Mouse (Mus musculus) MEL (cell line): ENCODE measurements around the gene Stt3b. TPM values are rescaled to one million over a fixed set of nuclear protein-coding genes. Genes with fewer than 3 reads are reported as not detected.

ENCODE experiments used
- DNase-seq: peaks from one replicate; pipeline ENCODE4 v3.0.0; 2011; ENCODE audit warnings: low read depth, low spot score
- H3K27ac ChIP-seq: 2 replicates; pipeline ENCODE4 v1.5.1; 2012; ENCODE audit warnings: low read depth, mild to moderate bottlenecking, control low read depth, low read length, moderate library complexity; ENCODE audit not compliant: control insufficient read depth
- H3K27me3 ChIP-seq, 2 experiments: fragments of 150-350 bp in 1 of 2; sonication (generic) in 1 of 2; 2 replicates each; pipeline ENCODE4 v1.6.1; 2012; ENCODE audit warnings: low read length in 2 of 2, mild to moderate bottlenecking in 2 of 2, improper control_type of control experiment in 1 of 2, moderate library complexity in 1 of 2; ENCODE audit not compliant: insufficient read depth in 2 of 2, control insufficient read depth in 1 of 2
- H3K36me3 ChIP-seq, 2 experiments: 2 replicates each; pipeline ENCODE4 v1.6.1; 2012 to 2014; ENCODE audit warnings: low read length in 2 of 2, improper control_type of control experiment in 1 of 2, inconsistent platforms in 1 of 2, mild to moderate bottlenecking in 1 of 2; ENCODE audit not compliant: insufficient read depth in 2 of 2, control insufficient read depth in 1 of 2
- H3K4me1 ChIP-seq, 2 experiments: fragments of 150-350 bp in 1 of 2; sonication (generic) in 1 of 2; 2 replicates each; pipeline ENCODE4 v1.6.1; 2012; ENCODE audit warnings: low read length in 2 of 2, improper control_type of control experiment in 1 of 2, mild to moderate bottlenecking in 1 of 2; ENCODE audit not compliant: insufficient read depth in 2 of 2, control insufficient read depth in 1 of 2
- H3K4me3 ChIP-seq, 2 experiments: fragments of 150-350 bp in 1 of 2; sonication (generic) in 1 of 2; 2 replicates each; pipeline ENCODE4 v1.5.1; 2012; ENCODE audit warnings: low read depth in 2 of 2, low read length in 2 of 2, mild to moderate bottlenecking in 2 of 2, moderate library complexity in 2 of 2, control low read depth in 1 of 2, improper control_type of control experiment in 1 of 2; ENCODE audit not compliant: control insufficient read depth in 1 of 2, insufficient read depth in 1 of 2
- H3K79me2 ChIP-seq: 2 replicates; pipeline ENCODE4 v1.6.1; 2012; ENCODE audit warnings: mild to moderate bottlenecking, low read length, moderate library complexity; ENCODE audit not compliant: control insufficient read depth, poor library complexity, insufficient read depth
- H3K9ac ChIP-seq: 2 replicates; pipeline ENCODE4 v1.6.1; 2012; ENCODE audit warnings: low read depth, mild to moderate bottlenecking, control low read depth, low read length, moderate library complexity; ENCODE audit not compliant: control insufficient read depth, poor library complexity, severe bottlenecking
- H3K9me3 ChIP-seq: fragments of 150-350 bp; sonication (generic); replicated peaks from 2 replicates; pipeline ENCODE4 v1.6.1; 2012; ENCODE audit warnings: mild to moderate bottlenecking, low read length, improper control_type of control experiment, moderate library complexity; ENCODE audit not compliant: insufficient read depth
- BHLHE40 ChIP-seq: IDR thresholded peaks from 2 replicates; pipeline ENCODE4 v1.6.1; 2012; ENCODE audit warnings: low read depth, mild to moderate bottlenecking, inconsistent platforms, low read length, improper control_type of control experiment, borderline replicate concordance
- CHD1 ChIP-seq: IDR thresholded peaks from 2 replicates; pipeline ENCODE4 v1.6.1; 2012; ENCODE audit warnings: low read depth, mild to moderate bottlenecking, inconsistent platforms, low read length, improper control_type of control experiment
- CHD2 ChIP-seq: IDR thresholded peaks from 2 replicates; pipeline ENCODE4 v1.6.1; 2011; ENCODE audit warnings: low read length, improper control_type of control experiment
- E2F4 ChIP-seq: IDR thresholded peaks from 2 replicates; pipeline ENCODE4 v1.6.1; 2011; ENCODE audit warnings: low read depth, low read length, improper control_type of control experiment, borderline replicate concordance
- ELF1 ChIP-seq: IDR thresholded peaks from 2 replicates; pipeline ENCODE4 v1.6.1; 2014; ENCODE audit warnings: low read depth, mild to moderate bottlenecking, inconsistent platforms, low read length, improper control_type of control experiment, moderate library complexity
- EP300 ChIP-seq, 2 experiments: IDR thresholded peaks; 2 replicates each; pipeline ENCODE4 v1.6.1; 2011; ENCODE audit warnings: improper control_type of control experiment in 2 of 2, low read length in 2 of 2, low read depth in 1 of 2, mild to moderate bottlenecking in 1 of 2
- GABPA ChIP-seq: IDR thresholded peaks from 2 replicates; pipeline ENCODE4 v1.6.1; 2012; ENCODE audit warnings: low read depth, mild to moderate bottlenecking, inconsistent platforms, low read length, improper control_type of control experiment, moderate library complexity
- GATA1 ChIP-seq: IDR thresholded peaks from 2 replicates; pipeline ENCODE4 v1.6.1; 2011; ENCODE audit warnings: low read depth, low read length, improper control_type of control experiment
- JUND ChIP-seq: IDR thresholded peaks from 2 replicates; pipeline ENCODE4 v1.6.1; 2011; ENCODE audit warnings: low read depth, mild to moderate bottlenecking, improper control_type of control experiment, low read length
- MAFK ChIP-seq: IDR thresholded peaks from 2 replicates; pipeline ENCODE4 v1.6.1; 2011; ENCODE audit warnings: low read depth, mild to moderate bottlenecking, low read length, improper control_type of control experiment, borderline replicate concordance
- MAZ ChIP-seq: IDR thresholded peaks from 2 replicates; pipeline ENCODE4 v1.6.1; 2012; ENCODE audit warnings: low read depth, mild to moderate bottlenecking, inconsistent platforms, low read length, improper control_type of control experiment
- MEF2A ChIP-seq: IDR thresholded peaks from 2 replicates; pipeline ENCODE4 v1.6.1; 2014; ENCODE audit warnings: low read depth, mild to moderate bottlenecking, inconsistent platforms, low read length, improper control_type of control experiment; ENCODE audit not compliant: poor library complexity, insufficient replicate concordance, severe bottlenecking; ENCODE audit errors: extremely low read depth
- MYB ChIP-seq: IDR thresholded peaks from 2 replicates; pipeline ENCODE4 v1.6.1; 2011; ENCODE audit warnings: mild to moderate bottlenecking, low read depth, low read length, improper control_type of control experiment
- NELFE ChIP-seq: IDR thresholded peaks from 2 replicates; pipeline ENCODE4 v1.6.1; 2011; ENCODE audit warnings: low read depth, low read length, improper control_type of control experiment
- POLR2A ChIP-seq, 2 experiments: IDR thresholded peaks; 2 replicates each; pipeline ENCODE4 v1.6.1; 2011 to 2012; ENCODE audit warnings: low read length in 2 of 2, mild to moderate bottlenecking in 2 of 2, control low read depth in 1 of 2, improper control_type of control experiment in 1 of 2, low read depth in 1 of 2, moderate library complexity in 1 of 2; ENCODE audit not compliant: control insufficient read depth in 1 of 2, insufficient read depth in 1 of 2, poor library complexity in 1 of 2
- POLR2AphosphoS5 ChIP-seq: IDR thresholded peaks from 2 replicates; pipeline ENCODE4 v1.6.1; 2012; ENCODE audit warnings: low read depth, borderline replicate concordance, mild to moderate bottlenecking, inconsistent platforms, low read length, moderate library complexity, mixed read lengths
- SIN3A ChIP-seq: IDR thresholded peaks from 2 replicates; pipeline ENCODE4 v1.6.1; 2012; ENCODE audit warnings: low read length, improper control_type of control experiment, inconsistent platforms
- SMC3 ChIP-seq: IDR thresholded peaks from 2 replicates; pipeline ENCODE4 v1.6.1; 2011; ENCODE audit warnings: low read depth, low read length, improper control_type of control experiment
- UBTF ChIP-seq: IDR thresholded peaks from 2 replicates; pipeline ENCODE4 v1.6.1; 2012; ENCODE audit warnings: low read depth, mild to moderate bottlenecking, inconsistent platforms, low read length, improper control_type of control experiment, moderate library complexity, borderline replicate concordance; ENCODE audit not compliant: insufficient read depth
- USF1 ChIP-seq: IDR thresholded peaks from 2 replicates; pipeline ENCODE4 v1.6.1; 2014; ENCODE audit warnings: low read depth, mild to moderate bottlenecking, inconsistent platforms, low read length, improper control_type of control experiment, moderate library complexity
- USF2 ChIP-seq, 2 experiments: IDR thresholded peaks; 2 replicates each; pipeline ENCODE4 v1.6.1; 2011 to 2012; ENCODE audit warnings: improper control_type of control experiment in 2 of 2, low read length in 2 of 2, borderline replicate concordance in 1 of 2, inconsistent platforms in 1 of 2, low read depth in 1 of 2, mild to moderate bottlenecking in 1 of 2; ENCODE audit not compliant: insufficient read depth in 1 of 2
- ZNF384 ChIP-seq: IDR thresholded peaks from 2 replicates; pipeline ENCODE4 v1.6.1; 2012; ENCODE audit warnings: low read depth, mild to moderate bottlenecking, inconsistent platforms, low read length, improper control_type of control experiment
- polyA plus RNA-seq, 2 experiments: library from polyadenylated mRNA; stranded (reverse) in 1 of 2; unstranded in 1 of 2; fragments of >175 nt in 1 of 2; fragments of >200 nt in 1 of 2; gene quantifications; 2 replicates each; pipeline versions ENCODE4 v1.2.1 to v1.2.4; 2012; ENCODE audit warnings: low replicate concordance in 2 of 2, low read depth in 1 of 2; ENCODE audit not compliant: insufficient read length in 2 of 2, insufficient read depth in 1 of 2, missing spikeins in 1 of 2
- total RNA-seq: library from RNA; depleted of rRNA; stranded (reverse); fragments of 300-350 nt; gene quantifications from 2 replicates; pipeline ENCODE4 v1.2.3, GENCODE M21; 2012

Stt3b gene
- total and polyA plus RNA-seq, 3 experiments, result 81.9 to 263 (median 97.6) TPM

DNA sequence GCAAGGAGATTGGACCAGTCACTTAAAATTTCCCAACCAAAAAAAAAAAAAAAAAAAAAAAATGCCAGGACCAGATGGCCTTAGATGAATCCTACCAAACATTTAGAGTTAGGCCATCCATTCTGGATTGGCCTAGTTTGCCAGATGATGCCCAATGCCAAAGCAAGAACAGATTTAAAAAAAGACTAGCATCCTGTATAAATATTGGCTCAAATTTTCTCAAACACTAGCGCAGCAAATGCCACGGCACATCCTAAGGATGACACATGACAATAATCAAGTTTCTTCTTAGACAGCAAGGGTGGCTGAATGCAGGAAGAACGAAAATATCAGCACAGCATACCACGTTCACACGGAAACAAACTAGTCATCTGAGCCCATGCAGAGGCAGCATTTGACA, 76.5 kb downstream of the Stt3b start:
- H3K4me1 ChIP-seq, result no peaks in the 10 kb centered on the region; a peak in 1 of 4 replicates
- no peak overlapping the region for H3K4me3 ChIP-seq
- H3K79me2 ChIP-seq, result no peaks in the 10 kb centered on the region
- TF ChIP-seq E2F4 (no peak), CHD1 (no peak), POLR2AphosphoS5 (no peak), ELF1 (no peak), MAFK (no peak), USF2 (IDR thresholded peaks at IDR 0.05; ENCODE audit: borderline replicate concordance in 1 of 2, insufficient read depth in 1 of 2, low read depth in 1 of 2, low read length in 2 of 2) (no peak), USF1 (no peak), GABPA (no peak), NELFE (no peak), SIN3A (no peak), MYB (no peak), UBTF (no peak), ZNF384 (no peak), EP300 (IDR thresholded peaks at IDR 0.05; ENCODE audit: low read depth in 1 of 2, low read length in 2 of 2) (no peak)
- TF ChIP-seq, all 39 proteins: peak for 0
- Histone ChIP-seq H3K27me3 (no peaks in the 10 kb centered on the region), H3K9me3 (no peaks in the 10 kb centered on the region), H3K36me3 (no peaks in the 10 kb centered on the region), H3K27ac (no peak overlapping the region), H3K9ac (no peak overlapping the region)
- DNase-seq, result no peak

GRCm38 (mm10) chr9:115231476-115231875, 78.7 kb downstream of the Stt3b start:
- no peaks in the 10 kb centered on the region for H3K79me2 ChIP-seq
- no peaks in the 10 kb centered on the region; a peak in 1 of 4 replicates for H3K4me1 ChIP-seq
- H3K27me3 ChIP-seq, result no peaks in the 10 kb centered on the region
- H3K36me3 ChIP-seq, result no peaks in the 10 kb centered on the region
- H3K9me3 ChIP-seq, result no peaks in the 10 kb centered on the region
- TF ChIP-seq SMC3 (no peak), MYB (no peak), BHLHE40 (no peak), CHD2 (no peak), JUND (no peak), GATA1 (no peak), MEF2A (no peak), UBTF (no peak), POLR2A (IDR thresholded peaks at IDR 0.05; ENCODE audit: control insufficient read depth in 1 of 2, insufficient read depth in 1 of 2, low read depth in 1 of 2, low read length in 2 of 2, poor library complexity in 1 of 2) (no peak), MAZ (no peak), CHD1 (no peak)
- DNase-seq, result no peak
- H3K27ac ChIP-seq, result no peak overlapping the region
- H3K4me3 ChIP-seq, result no peak overlapping the region
- no peak overlapping the region for H3K9ac ChIP-seq
